Mouse (Mus musculus): ENCODE data around the gene Sdha.
A peak's percentile ranks its signal among the peaks of the same experiment; 100 is the strongest.

The Sdha gene

GRCm38 (mm10) chr13:74302050-74303037 is 47.7 kb downstream of the Sdha start:
- DNase-seq (ENCODE audit: low spot score): no peak

GRCm38 (mm10) chr13:74301607-74301984 is 48.5 kb downstream of the Sdha start:
- DNase-seq (ENCODE audit: low spot score): no peak

- DNase-seq (ENCODE audit: low spot score): no peak
Measured at GRCm38 (mm10) chr13:74300925-74301606, 49.0 kb downstream of the Sdha start.

- DNase-seq (ENCODE audit: low spot score): no peak
Measured at GRCm38 (mm10) chr13:74296376-74296775, 53.7 kb downstream of the Sdha start.

GRCm38 (mm10) chr13:74292167-74292566 is 57.9 kb downstream of the Sdha start, which contains the start of gene Ahrr:
Gene Ahrr, minus strand, starts transcription at chr13:74292331.
- peak; percentile 41 for DNase-seq (ENCODE audit: low spot score)

- DNase-seq (ENCODE audit: low spot score): no peak
Measured at GRCm38 (mm10) chr13:74289646-74290045, 60.4 kb downstream of the Sdha start.

- DNase-seq (ENCODE audit: low spot score): no peak
Measured at GRCm38 (mm10) chr13:74282299-74282698, 67.8 kb downstream of the Sdha start.

GRCm38 (mm10) chr13:74275726-74276125 is 74.4 kb downstream of the Sdha start:
- no peak for DNase-seq (ENCODE audit: low spot score)
